Mouse (Mus musculus) midbrain, postnatal 0 days (tissue): ENCODE data around the gene Rab42. TPM values are rescaled to one million over a fixed set of nuclear protein-coding genes. Genes with fewer than 3 reads are reported as not detected.
A peak's percentile ranks its signal among the peaks of the same experiment; 100 is the strongest.

Experiments used
- ATAC-seq: fragments of 200-750 bp; cut with Nextera tagmentation; 2 replicates; pipeline ENCODE4 v1.8.0; 2017; ENCODE audit warnings: moderate number of reproducible peaks, mild to moderate bottlenecking, moderate TSS enrichment, moderate library complexity; ENCODE audit not compliant: low FRiP score
- DNase-seq: peaks from one replicate; pipeline ENCODE4 v3.0.0-alpha.2; 2015; ENCODE audit warnings: low spot score
- H3K27ac ChIP-seq: fragments of 300-500 bp; sonication (generic); 2 replicates; pipeline ENCODE4 v1.5.1; 2014; ENCODE audit warnings: low read depth, mild to moderate bottlenecking, low read length, mixed read lengths
- H3K27me3 ChIP-seq: fragments of 300-500 bp; sonication (generic); 2 replicates; pipeline ENCODE4 v1.6.1; 2014; ENCODE audit warnings: low read length, control low read depth, mixed read lengths; ENCODE audit not compliant: insufficient read depth
- H3K36me3 ChIP-seq: fragments of 300-500 bp; sonication (generic); 2 replicates; pipeline ENCODE4 v1.6.1; 2014; ENCODE audit warnings: low read length, control low read depth, mixed read lengths; ENCODE audit not compliant: insufficient read depth
- H3K4me1 ChIP-seq: fragments of 300-500 bp; sonication (generic); 2 replicates; pipeline ENCODE4 v1.6.1; 2014; ENCODE audit warnings: mild to moderate bottlenecking, control low read depth, antibody characterized with exemption, low read length, mixed read lengths; ENCODE audit not compliant: insufficient read depth
- H3K4me2 ChIP-seq: fragments of 300-500 bp; sonication (generic); 2 replicates; pipeline ENCODE4 v1.6.1; 2014; ENCODE audit warnings: low read depth, mild to moderate bottlenecking, low read length, mixed read lengths; ENCODE audit not compliant: poor library complexity, severe bottlenecking
- H3K4me3 ChIP-seq: fragments of 300-500 bp; sonication (generic); 2 replicates; pipeline ENCODE4 v1.5.1; 2014; ENCODE audit warnings: low read depth, mild to moderate bottlenecking, low read length, moderate library complexity
- H3K9ac ChIP-seq: fragments of 300-500 bp; sonication (generic); replicated peaks from 2 replicates; pipeline ENCODE4 v1.6.1; 2014; ENCODE audit warnings: mild to moderate bottlenecking, low read length, moderate library complexity, mixed read lengths; ENCODE audit not compliant: poor library complexity, severe bottlenecking
- H3K9me3 ChIP-seq: fragments of 300-500 bp; sonication (generic); 2 replicates; pipeline ENCODE4 v1.6.1; 2016; ENCODE audit warnings: low read length, control low read depth
- CTCF ChIP-seq: IDR thresholded peaks from 2 replicates; pipeline ENCODE4 v1.5.1; 2016; ENCODE audit warnings: antibody characterized with exemption, mild to moderate bottlenecking
- WGBS: fragments of 180-500 bp; shearing (Covaris S2); extraction: QIAGEN DNeasy Blood & Tissue Kit; methylation state at CpG from one replicate; pipeline ENCODE4 v1.1.7; 2014; 5-methylcytosine and 5-hydroxymethylcytosine counted together
- polyA plus RNA-seq: library from polyadenylated mRNA; unstranded; fragments of >200 nt; fragmentation: Nextera tagmentation; extraction: Ambion mirVana; gene quantifications from 2 replicates; pipeline ENCODE4 v1.2.1, GENCODE M21; 2015
- total RNA-seq: library from RNA; depleted of rRNA; stranded (reverse); fragments of >200 nt; gene quantifications from 2 replicates; pipeline ENCODE4 v1.2.3, GENCODE M21; 2014; rRNA removed

The Rab42 gene
- total and polyA plus RNA-seq, 2 experiments from 2014 or later, result 3.3 to 4.2 TPM

GRCm38 (mm10) chr4:132254986-132255385 is 48.2 kb downstream of the Rab42 start:
- Histone ChIP-seq H3K36me3 (0 out of 2 replicates have a peak, but pooled peaks cover 2% of the 10 kb centered on the region), H3K4me2 (no peak overlapping the region), H3K4me3 (no peak overlapping the region), H3K9me3 (no peaks in the 10 kb centered on the region), H3K27ac (no peak overlapping the region), H3K4me1 (0 out of 2 replicates have a peak, but pooled peaks cover 2% of the 10 kb centered on the region), H3K9ac (no peak overlapping the region), H3K27me3 (no peaks in the 10 kb centered on the region)
- peak; percentile 24; the same call in 1 of the 2 replicates for TF ChIP-seq CTCF
- DNase-seq (no peak), ATAC-seq (no peak)
- WGBS, result 77% methylated on average over 3 of the region's 3 CpGs

- Histone ChIP-seq H3K9ac (no peak overlapping the region), H3K27me3 (no peaks in the 10 kb centered on the region), H3K4me1 (no peaks in the 10 kb centered on the region), H3K4me3 (no peak overlapping the region), H3K9me3 (no peaks in the 10 kb centered on the region), H3K4me2 (no peak overlapping the region), H3K27ac (no peak overlapping the region), H3K36me3 (0 out of 2 replicates have a peak, but pooled peaks cover 2% of the 10 kb centered on the region)
- no peak for ATAC-seq
- TF ChIP-seq CTCF, result no peak
- WGBS, result 73% methylated on average over 2 of the region's 2 CpGs
- no peak for DNase-seq
Observed at GRCm38 (mm10) chr4:132253622-132254021, 49.6 kb downstream of the Rab42 start.

- Histone ChIP-seq H3K9ac (no peak overlapping the region), H3K36me3 (0 out of 2 replicates have a peak, but pooled peaks cover 2% of the 10 kb centered on the region), H3K4me2 (no peak overlapping the region), H3K4me1 (no peaks in the 10 kb centered on the region), H3K4me3 (no peak overlapping the region), H3K27me3 (no peaks in the 10 kb centered on the region), H3K9me3 (no peaks in the 10 kb centered on the region), H3K27ac (no peak overlapping the region)
- TF ChIP-seq CTCF, result no peak
- ATAC-seq (no peak), DNase-seq (no peak)
- 87% methylated on average over 8 of the region's 8 CpGs for WGBS
Observed at GRCm38 (mm10) chr4:132253128-132253527, 50.1 kb downstream of the Rab42 start.

Other genes with a start within 250 kb of the Rab42 start
- 0.05 TPM in 1 of 2 replicates, not detected in the other for gene Gm10300, start 228.7 kb downstream of the Rab42 start, total RNA-seq
- gene Gm10300, start 228.7 kb downstream of the Rab42 start, polyA plus RNA-seq, result 0.06 TPM in 1 of 2 replicates, not detected in the other
- gene Epb41, start 228.1 kb downstream of the Rab42 start, total RNA-seq, result 70.4 and 77.1 TPM in 2 replicates
- 29.4 and 29.9 TPM in 2 replicates for gene Epb41, start 228.1 kb downstream of the Rab42 start, polyA plus RNA-seq
- gene Oprd1, start 158.9 kb downstream of the Rab42 start, total RNA-seq, result 2.2 and 2.6 TPM in 2 replicates
- gene Oprd1, start 158.9 kb downstream of the Rab42 start, polyA plus RNA-seq, result 0.65 and 0.79 TPM in 2 replicates
- 53.5 and 62.7 TPM in 2 replicates for gene Ythdf2, start 91.1 kb downstream of the Rab42 start, total RNA-seq
- 96.7 and 117 TPM in 2 replicates for gene Ythdf2, start 91.1 kb downstream of the Rab42 start, polyA plus RNA-seq
- gene Gmeb1, start 41.8 kb downstream of the Rab42 start, total RNA-seq, result 10.6 and 21.0 TPM in 2 replicates
- 28.8 and 30.5 TPM in 2 replicates for gene Gmeb1, start 41.8 kb downstream of the Rab42 start, polyA plus RNA-seq
- gene Taf12, start 29.0 kb downstream of the Rab42 start, total RNA-seq, result 9.0 and 19.8 TPM in 2 replicates
- 30.3 and 33.1 TPM in 2 replicates for gene Taf12, start 29.0 kb downstream of the Rab42 start, polyA plus RNA-seq
- gene Trnau1ap, start 26.2 kb upstream of the Rab42 start, total RNA-seq, result 47.7 and 55.2 TPM in 2 replicates
- gene Trnau1ap, start 26.2 kb upstream of the Rab42 start, polyA plus RNA-seq, result 56.9 and 63.0 TPM in 2 replicates
- 18.7 and 23.4 TPM in 2 replicates for gene Rcc1, start 50.2 kb upstream of the Rab42 start, total RNA-seq
- gene Rcc1, start 50.2 kb upstream of the Rab42 start, polyA plus RNA-seq, result 21.7 and 21.9 TPM in 2 replicates
- gene Phactr4, start 119.1 kb upstream of the Rab42 start, total RNA-seq, result 3.8 and 4.8 TPM in 2 replicates
- 4.8 and 4.9 TPM in 2 replicates for gene Phactr4, start 119.1 kb upstream of the Rab42 start, polyA plus RNA-seq
- 14.3 and 17.5 TPM in 2 replicates for gene Med18, start 160.5 kb upstream of the Rab42 start, total RNA-seq
- gene Med18, start 160.5 kb upstream of the Rab42 start, polyA plus RNA-seq, result 13.0 and 13.1 TPM in 2 replicates
- 21.4 and 21.6 TPM in 2 replicates for gene Sesn2, start 207.1 kb upstream of the Rab42 start, total RNA-seq
- 17.7 and 18.2 TPM in 2 replicates for gene Sesn2, start 207.1 kb upstream of the Rab42 start, polyA plus RNA-seq
- gene Atpif1, start 230.3 kb upstream of the Rab42 start, total RNA-seq, result 800 and 923 TPM in 2 replicates
- gene Atpif1, start 230.3 kb upstream of the Rab42 start, polyA plus RNA-seq, result 1,645 and 1,681 TPM in 2 replicates
- gene Dnajc8, start 232.2 kb upstream of the Rab42 start, total RNA-seq, result 89.1 and 101 TPM in 2 replicates
- gene Dnajc8, start 232.2 kb upstream of the Rab42 start, polyA plus RNA-seq, result 168 and 169 TPM in 2 replicates